Mouse (Mus musculus): ENCODE results near the gene Ash1l.

Gene Ash1l

GRCm38 (mm10) chr3:88950576-88951326, at the start of gene Ash1l, which contains the start of gene Dap3:
Ash1l (plus strand) TSS chr3:88950622.
Dap3 (minus strand) TSS chr3:88951181.
- peak; percentile 72 to 82 for DNase-seq (ENCODE audit: low read depth in 2 of 2, low spot score in 2 of 2)

GRCm38 (mm10) chr3:88904803-88905202, 45.6 kb upstream of the Ash1l start:
- DNase-seq (ENCODE audit: low read depth in 2 of 2, low spot score in 2 of 2): no peak

DNA sequence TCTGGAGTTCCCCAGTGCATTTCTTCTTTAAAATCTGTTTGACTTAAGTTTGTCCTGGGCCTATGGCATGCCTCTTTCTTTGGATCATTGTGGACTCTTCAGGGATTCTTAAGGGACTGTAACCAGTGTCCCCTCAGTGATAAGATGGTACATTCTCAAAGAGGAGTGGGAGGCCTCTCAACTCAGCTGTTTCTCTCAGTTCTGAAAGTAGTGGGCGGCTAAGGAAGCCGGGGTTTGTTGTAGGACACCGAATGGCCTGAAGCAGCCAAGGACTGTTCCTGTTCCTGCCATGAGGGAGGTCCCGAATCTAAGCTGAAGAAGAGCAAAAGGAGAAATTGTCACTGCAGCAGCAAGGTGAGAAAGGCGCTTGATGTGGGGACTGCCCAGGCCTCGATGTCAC, 45.2 kb upstream of the Ash1l start:
- no peak for DNase-seq (ENCODE audit: low read depth in 2 of 2, low spot score in 2 of 2)

DNA sequence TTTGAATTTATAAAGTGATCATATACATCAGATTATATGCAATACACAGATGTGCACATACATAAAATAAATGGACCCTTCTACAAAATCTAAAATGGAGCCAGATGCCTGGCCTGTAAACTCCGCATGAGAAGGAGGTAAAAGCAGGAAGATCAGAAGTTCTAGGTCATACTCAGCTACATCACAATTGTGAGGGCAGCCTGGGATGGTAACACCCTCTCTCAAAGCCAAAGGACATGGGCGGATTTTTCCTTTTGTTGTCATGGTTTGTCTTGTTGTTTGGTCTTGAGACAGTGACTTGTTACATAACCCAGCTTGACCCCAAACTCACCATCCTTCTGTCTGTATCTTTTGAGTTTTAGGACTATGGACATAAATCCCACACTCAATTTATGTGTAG, 44.7 kb upstream of the Ash1l start:
- DNase-seq (ENCODE audit: low read depth in 2 of 2, low spot score in 2 of 2): no peak

GRCm38 (mm10) chr3:88906393-88907159, 43.8 kb upstream of the Ash1l start:
- no peak for DNase-seq (ENCODE audit: low read depth in 2 of 2, low spot score in 2 of 2)

- no peak for DNase-seq (ENCODE audit: low read depth in 2 of 2, low spot score in 2 of 2)
Measured at GRCm38 (mm10) chr3:88912585-88912984, 37.8 kb upstream of the Ash1l start.

- DNase-seq (ENCODE audit: low read depth in 2 of 2, low spot score in 2 of 2): peak; percentile 87 to 89
Measured at GRCm38 (mm10) chr3:88913511-88914383, 36.7 kb upstream of the Ash1l start, which contains the start of gene Msto1. Msto1 (minus strand) TSS chr3:88913999.

- DNase-seq (ENCODE audit: low read depth in 2 of 2, low spot score in 2 of 2): no peak
Measured at GRCm38 (mm10) chr3:88914384-88914810, 36.0 kb upstream of the Ash1l start.

- no peak for DNase-seq (ENCODE audit: low read depth in 2 of 2, low spot score in 2 of 2)
Measured at GRCm38 (mm10) chr3:88918981-88919380, 31.4 kb upstream of the Ash1l start.

DNA sequence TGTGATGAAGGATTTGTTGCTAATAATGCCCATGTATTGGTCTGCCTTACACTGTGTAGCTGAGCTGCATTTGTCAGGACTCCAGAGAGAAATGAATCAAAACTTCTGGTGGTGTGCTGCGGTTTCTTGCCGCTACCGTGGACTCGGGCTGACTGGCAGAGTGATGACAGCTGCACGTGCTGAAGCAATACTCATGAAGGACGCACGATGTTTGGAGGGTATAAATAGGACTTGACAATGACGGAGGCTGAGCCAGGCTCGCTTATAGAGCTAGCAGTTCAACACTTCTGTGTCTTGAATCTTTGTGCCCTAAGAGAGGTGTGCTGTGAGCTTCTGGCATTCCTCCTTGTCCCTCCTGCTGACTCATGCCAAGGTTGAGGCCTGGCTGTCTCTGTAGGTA, 29.0 kb upstream of the Ash1l start:
- no peak for DNase-seq (ENCODE audit: low read depth in 2 of 2, low spot score in 2 of 2)

GRCm38 (mm10) chr3:88923989-88924591, 26.3 kb upstream of the Ash1l start:
- DNase-seq (ENCODE audit: low read depth in 2 of 2, low spot score in 2 of 2): no peak

GRCm38 (mm10) chr3:88925651-88926050, 24.8 kb upstream of the Ash1l start:
- no peak for DNase-seq (ENCODE audit: low read depth in 2 of 2, low spot score in 2 of 2)

GRCm38 (mm10) chr3:88929501-88929900, 20.9 kb upstream of the Ash1l start:
- no peak for DNase-seq (ENCODE audit: low read depth in 2 of 2, low spot score in 2 of 2)

GRCm38 (mm10) chr3:88939071-88939470, 11.4 kb upstream of the Ash1l start:
- DNase-seq (ENCODE audit: low read depth in 2 of 2, low spot score in 2 of 2): no peak

DNA sequence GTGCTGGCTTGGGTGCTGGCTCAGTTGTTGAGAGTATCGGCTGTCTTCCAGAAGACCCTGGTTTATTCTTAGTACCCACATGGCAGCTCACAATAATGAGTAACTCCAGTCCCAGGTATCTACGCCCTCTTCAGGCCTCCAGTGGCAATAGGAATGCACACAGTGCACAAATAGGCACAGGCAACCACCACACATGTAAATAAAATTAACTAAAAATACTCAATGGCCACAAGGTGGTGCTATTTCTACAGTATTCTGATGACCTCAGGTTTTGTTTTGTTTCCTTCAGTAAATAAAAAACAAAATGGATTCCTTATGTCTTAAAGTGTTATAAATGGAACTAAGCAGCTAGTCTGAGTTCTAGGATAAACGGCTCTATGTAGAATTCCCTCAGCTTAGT, 10.7 kb upstream of the Ash1l start:
- DNase-seq (ENCODE audit: low read depth in 2 of 2, low spot score in 2 of 2): peak; percentile 24 to 48

- no peak for DNase-seq (ENCODE audit: low read depth in 2 of 2, low spot score in 2 of 2)
Measured at GRCm38 (mm10) chr3:88942316-88942880, 8.0 kb upstream of the Ash1l start.

DNA sequence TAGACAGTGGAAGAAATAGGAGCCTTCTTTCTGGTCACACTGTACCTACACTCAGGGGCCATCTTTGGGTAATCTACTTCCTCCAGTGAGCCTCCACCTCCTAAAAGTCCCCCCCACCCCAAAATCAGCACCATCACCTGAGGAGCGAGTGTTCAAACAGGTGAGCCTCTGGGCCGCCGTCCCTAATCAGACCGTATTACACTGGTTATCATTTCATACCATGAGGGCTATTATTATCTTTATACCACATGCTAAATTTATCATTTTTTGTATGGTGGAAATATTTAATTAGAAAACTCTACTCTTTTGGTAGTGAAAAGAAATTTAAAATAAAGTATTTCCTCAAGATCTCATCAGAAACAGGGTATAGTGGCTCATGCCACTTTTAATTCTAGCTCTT, 6.3 kb upstream of the Ash1l start:
- no peak for DNase-seq (ENCODE audit: low read depth in 2 of 2, low spot score in 2 of 2)

DNA sequence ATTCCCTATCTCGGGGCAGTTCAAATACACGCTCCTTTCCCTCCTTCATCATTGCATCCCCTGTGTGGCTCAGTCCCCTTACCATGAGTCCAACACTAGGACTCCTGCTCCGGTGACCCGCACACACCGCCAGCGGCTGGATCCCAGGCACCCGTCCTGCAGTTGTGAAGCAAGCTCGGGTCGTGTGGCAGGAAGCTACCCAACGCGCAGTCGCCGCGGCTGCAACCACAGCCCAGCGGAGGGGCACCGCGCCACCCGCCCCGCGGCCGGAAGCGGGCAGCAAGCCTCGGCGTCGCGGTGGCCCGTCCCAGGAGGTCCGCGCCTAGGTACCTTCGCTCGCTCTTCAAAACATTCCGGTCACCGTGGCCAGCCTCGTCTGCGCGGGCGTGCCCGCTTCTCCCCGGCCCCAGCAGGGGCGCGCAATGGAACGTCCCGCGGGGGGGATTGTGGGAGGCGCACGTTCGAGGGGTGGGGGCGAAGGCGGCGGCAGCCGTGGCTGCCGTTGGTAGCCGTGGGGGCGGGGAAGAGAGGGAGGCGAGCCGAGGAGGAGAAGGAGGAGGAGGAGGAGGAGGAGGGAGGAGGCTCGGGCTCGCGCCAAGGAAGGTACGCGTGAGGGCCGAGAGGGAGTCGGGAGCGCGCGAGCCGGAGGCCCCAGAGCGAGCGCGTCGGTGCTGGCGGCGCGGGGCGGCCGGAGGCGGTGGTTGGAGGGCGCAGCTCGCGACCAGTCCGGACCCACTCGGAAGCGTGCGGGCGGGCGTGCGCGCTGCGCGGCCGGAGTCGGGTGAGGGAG, 441 bp upstream of the Ash1l start:
- DNase-seq (ENCODE audit: low read depth in 2 of 2, low spot score in 2 of 2): peak; percentile 70 to 75

GRCm38 (mm10) chr3:88951327-88951800, 942 bp downstream of the Ash1l start:
- DNase-seq (ENCODE audit: low read depth in 2 of 2, low spot score in 2 of 2): no peak

DNA sequence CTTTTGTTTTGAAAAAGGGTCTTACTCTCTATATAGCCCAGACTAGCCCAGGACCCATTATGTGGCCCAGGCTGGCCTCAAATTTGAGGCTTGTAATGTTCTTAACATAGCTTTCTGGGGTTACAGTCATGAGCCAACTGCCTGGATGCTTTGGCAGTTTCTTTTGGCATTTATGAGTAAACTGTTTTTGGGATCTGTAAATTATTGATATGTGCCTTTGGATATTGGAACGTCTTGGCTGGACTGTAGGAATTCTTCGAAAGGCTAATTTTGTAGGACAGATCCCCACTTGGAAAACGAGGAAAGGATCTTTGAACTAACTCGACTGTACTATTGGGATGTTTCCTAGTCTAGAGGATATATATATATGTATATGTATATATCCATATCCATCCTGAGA, 2.8 kb downstream of the Ash1l start:
- no peak for DNase-seq (ENCODE audit: low read depth in 2 of 2, low spot score in 2 of 2)
